Mouse (Mus musculus): ENCODE measurements around the gene Sobp. TPM values are rescaled to one million over a fixed set of nuclear protein-coding genes. Genes with fewer than 3 reads are reported as not detected.
A peak's percentile ranks its signal among the peaks of the same experiment; 100 is the strongest.

The Sobp gene
- total RNA-seq, 1 experiment, result 0.31 TPM

DNA sequence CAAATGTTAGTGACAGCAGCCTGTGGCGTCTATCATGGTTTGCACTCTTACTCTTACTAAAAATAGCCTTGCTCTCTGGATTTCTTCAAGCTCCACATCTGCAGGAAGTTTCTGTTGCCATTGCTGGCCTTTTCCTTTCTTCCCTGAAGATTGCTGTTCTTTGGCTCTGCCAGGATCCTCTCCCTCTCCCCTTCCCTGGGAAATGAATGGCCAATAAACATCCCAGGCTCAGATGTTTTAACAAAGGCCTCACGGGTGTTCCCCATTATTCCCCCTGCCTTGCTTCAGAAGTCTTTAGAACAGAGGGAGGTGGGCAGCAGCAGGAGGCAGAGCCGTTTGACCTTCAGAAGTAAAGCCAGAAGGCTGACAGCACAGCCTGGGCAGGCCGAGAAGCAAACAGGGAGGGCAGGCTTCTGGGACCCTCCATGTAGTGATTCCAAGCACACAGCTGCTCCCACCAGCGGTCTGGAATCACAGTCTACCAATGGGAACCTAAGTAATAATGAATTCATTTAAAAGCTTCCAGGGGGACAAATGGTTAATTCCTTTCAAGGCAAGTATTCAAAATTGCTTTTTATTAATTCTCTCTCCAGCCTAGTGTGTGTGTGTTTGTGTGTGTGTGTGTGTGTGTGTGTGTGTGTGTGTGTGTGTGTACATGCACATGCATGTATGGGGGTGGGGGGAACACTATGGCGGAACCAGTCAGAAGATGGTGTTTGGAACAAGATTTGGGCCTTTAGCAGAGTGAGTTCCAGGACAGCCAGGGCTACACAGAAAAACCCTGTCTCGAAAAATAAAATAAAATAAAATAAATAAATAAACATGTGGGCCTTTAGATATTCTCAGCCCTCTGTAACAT lies 130.8 kb downstream of the Sobp start:
- H3K36me3 ChIP-seq (ENCODE audit: control insufficient read depth, insufficient read depth, low read length, poor library complexity, severe bottlenecking), result no peaks in the 10 kb centered on the region
- peaks cover 2 to 11% of the 10 kb centered on the region in 2 experiments; a peak in 3 of 4 replicates for H3K4me1 ChIP-seq (ENCODE audit: control insufficient read depth in 2 of 2, insufficient read depth in 2 of 2, low read length in 2 of 2, poor library complexity in 1 of 2)
- H3K4me3 ChIP-seq (ENCODE audit: insufficient read depth in 1 of 2, low read depth in 1 of 2, low read length in 2 of 2, poor library complexity in 1 of 2, severe bottlenecking in 1 of 2), result no peak overlapping the region
- no peak for TF ChIP-seq MAFK (IDR thresholded peaks at IDR 0.05; ENCODE audit: insufficient read depth, low read depth, low read length)
- no peak for TF ChIP-seq HCFC1 (IDR thresholded peaks at IDR 0.05; ENCODE audit: borderline replicate concordance, insufficient read depth, low read length)
- no peak for TF ChIP-seq ZNF384 (IDR thresholded peaks at IDR 0.05; ENCODE audit: low read depth, low read length)
- no peak for TF ChIP-seq ZC3H11A (IDR thresholded peaks at IDR 0.05; ENCODE audit: borderline replicate concordance, low read depth, low read length)
- TF ChIP-seq CHD2 (IDR thresholded peaks at IDR 0.05; ENCODE audit: low read depth, low read length), result peak; percentile 23; the same call in 1 of the 2 replicates
- DNase-seq (ENCODE audit: low read depth, low spot score), result peak; percentile 68
- H3K27ac ChIP-seq (ENCODE audit: insufficient read depth, low read depth, low read length, poor library complexity, severe bottlenecking), result no peak overlapping the region
- no peak overlapping the region for H3K9ac ChIP-seq (ENCODE audit: insufficient read depth, low read depth, low read length, poor library complexity, severe bottlenecking)
- in situ Hi-C loops (cut with MboI; ENCODE audit: low sequenced_read_pairs in 2 of 2, unreplicated experiment in 2 of 2), result no loop called here
- no peaks in the 10 kb centered on the region for H3K9me3 ChIP-seq (ENCODE audit: control insufficient read depth, insufficient read depth, low read depth, low read length)

- DNase-seq (ENCODE audit: low read depth, low spot score), result no peak
- H3K36me3 ChIP-seq (ENCODE audit: control insufficient read depth, insufficient read depth, low read length, poor library complexity, severe bottlenecking), result no peaks in the 10 kb centered on the region
- no peaks in the 10 kb centered on the region for H3K9me3 ChIP-seq (ENCODE audit: control insufficient read depth, insufficient read depth, low read depth, low read length)
- peaks cover 2 to 11% of the 10 kb centered on the region in 2 experiments; a peak in 3 of 4 replicates for H3K4me1 ChIP-seq (ENCODE audit: control insufficient read depth in 2 of 2, insufficient read depth in 2 of 2, low read length in 2 of 2, poor library complexity in 1 of 2)
- in situ Hi-C loops (cut with MboI; ENCODE audit: low sequenced_read_pairs in 2 of 2, unreplicated experiment in 2 of 2), result no loop called here
- no peak overlapping the region for H3K9ac ChIP-seq (ENCODE audit: insufficient read depth, low read depth, low read length, poor library complexity, severe bottlenecking)
- no peak overlapping the region for H3K27ac ChIP-seq (ENCODE audit: insufficient read depth, low read depth, low read length, poor library complexity, severe bottlenecking)
- no peak overlapping the region for H3K4me3 ChIP-seq (ENCODE audit: insufficient read depth in 1 of 2, low read depth in 1 of 2, low read length in 2 of 2, poor library complexity in 1 of 2, severe bottlenecking in 1 of 2)
- TF ChIP-seq ZC3H11A (IDR thresholded peaks at IDR 0.05; ENCODE audit: borderline replicate concordance, low read depth, low read length), result no peak
- no peak for TF ChIP-seq CHD2 (IDR thresholded peaks at IDR 0.05; ENCODE audit: low read depth, low read length)
- TF ChIP-seq HCFC1 (IDR thresholded peaks at IDR 0.05; ENCODE audit: borderline replicate concordance, insufficient read depth, low read length), result no peak
- TF ChIP-seq MAFK (IDR thresholded peaks at IDR 0.05; ENCODE audit: insufficient read depth, low read depth, low read length), result no peak
- no peak for TF ChIP-seq ZNF384 (IDR thresholded peaks at IDR 0.05; ENCODE audit: low read depth, low read length)
These were observed 131.6 kb downstream of the Sobp start for GRCm38 (mm10) chr10:43042591-43043327.

GRCm38 (mm10) chr10:43041794-43042193 lies 132.5 kb downstream of the Sobp start:
- no peak overlapping the region for H3K27ac ChIP-seq (ENCODE audit: insufficient read depth, low read depth, low read length, poor library complexity, severe bottlenecking)
- no peak overlapping the region for H3K9ac ChIP-seq (ENCODE audit: insufficient read depth, low read depth, low read length, poor library complexity, severe bottlenecking)
- H3K4me3 ChIP-seq (ENCODE audit: insufficient read depth in 1 of 2, low read depth in 1 of 2, low read length in 2 of 2, poor library complexity in 1 of 2, severe bottlenecking in 1 of 2), result no peak overlapping the region
- H3K9me3 ChIP-seq (ENCODE audit: control insufficient read depth, insufficient read depth, low read depth, low read length), result no peaks in the 10 kb centered on the region
- TF ChIP-seq HCFC1 (IDR thresholded peaks at IDR 0.05; ENCODE audit: borderline replicate concordance, insufficient read depth, low read length) (no peak), CHD2 (IDR thresholded peaks at IDR 0.05; ENCODE audit: low read depth, low read length) (no peak), MAFK (IDR thresholded peaks at IDR 0.05; ENCODE audit: insufficient read depth, low read depth, low read length) (no peak), ZC3H11A (IDR thresholded peaks at IDR 0.05; ENCODE audit: borderline replicate concordance, low read depth, low read length) (no peak), ZNF384 (IDR thresholded peaks at IDR 0.05; ENCODE audit: low read depth, low read length) (no peak)
- peaks cover 2 to 11% of the 10 kb centered on the region in 2 experiments; a peak in 3 of 4 replicates for H3K4me1 ChIP-seq (ENCODE audit: control insufficient read depth in 2 of 2, insufficient read depth in 2 of 2, low read length in 2 of 2, poor library complexity in 1 of 2)
- DNase-seq (ENCODE audit: low read depth, low spot score), result no peak
- H3K36me3 ChIP-seq (ENCODE audit: control insufficient read depth, insufficient read depth, low read length, poor library complexity, severe bottlenecking), result no peaks in the 10 kb centered on the region
- in situ Hi-C loops (cut with MboI; ENCODE audit: low sequenced_read_pairs in 2 of 2, unreplicated experiment in 2 of 2), result no loop called here

DNA sequence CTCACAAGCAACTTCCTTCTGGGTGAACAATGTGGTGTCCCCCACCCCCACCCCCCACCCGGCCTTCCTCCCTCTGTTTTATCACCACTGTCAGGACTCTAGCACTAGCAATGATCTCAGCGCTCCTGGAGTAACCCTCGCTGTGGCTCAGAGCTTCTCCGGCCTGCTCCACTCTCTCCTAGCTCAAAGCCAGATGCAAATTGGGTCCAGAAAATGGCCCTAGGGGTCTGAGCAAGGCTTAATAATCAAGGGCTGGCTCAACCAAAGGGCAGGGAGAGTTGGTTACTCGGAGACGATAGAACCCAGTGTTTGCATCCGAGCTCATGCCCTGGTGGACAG lies 136.9 kb downstream of the Sobp start:
- H3K9me3 ChIP-seq (ENCODE audit: control insufficient read depth, insufficient read depth, low read depth, low read length), result no peaks in the 10 kb centered on the region
- in situ Hi-C loops (cut with MboI; ENCODE audit: low sequenced_read_pairs in 2 of 2, unreplicated experiment in 2 of 2), result no loop called here
- peaks cover 0 to 3% of the 10 kb centered on the region in 2 experiments; a peak in 1 of 4 replicates for H3K4me1 ChIP-seq (ENCODE audit: control insufficient read depth in 2 of 2, insufficient read depth in 2 of 2, low read length in 2 of 2, poor library complexity in 1 of 2)
- no peak overlapping the region for H3K4me3 ChIP-seq (ENCODE audit: insufficient read depth in 1 of 2, low read depth in 1 of 2, low read length in 2 of 2, poor library complexity in 1 of 2, severe bottlenecking in 1 of 2)
- no peak overlapping the region for H3K27ac ChIP-seq (ENCODE audit: insufficient read depth, low read depth, low read length, poor library complexity, severe bottlenecking)
- no peaks in the 10 kb centered on the region for H3K36me3 ChIP-seq (ENCODE audit: control insufficient read depth, insufficient read depth, low read length, poor library complexity, severe bottlenecking)
- H3K9ac ChIP-seq (ENCODE audit: insufficient read depth, low read depth, low read length, poor library complexity, severe bottlenecking), result no peak overlapping the region
- no peak for DNase-seq (ENCODE audit: low read depth, low spot score)
- TF ChIP-seq ZNF384 (IDR thresholded peaks at IDR 0.05; ENCODE audit: low read depth, low read length) (no peak), ZC3H11A (IDR thresholded peaks at IDR 0.05; ENCODE audit: borderline replicate concordance, low read depth, low read length) (no peak), CHD2 (IDR thresholded peaks at IDR 0.05; ENCODE audit: low read depth, low read length) (no peak), MAFK (IDR thresholded peaks at IDR 0.05; ENCODE audit: insufficient read depth, low read depth, low read length) (no peak), HCFC1 (IDR thresholded peaks at IDR 0.05; ENCODE audit: borderline replicate concordance, insufficient read depth, low read length) (no peak)
